Mouse (Mus musculus): ENCODE measurements around the gene Lrrc4b. TPM values are rescaled to one million over a fixed set of nuclear protein-coding genes. Genes with fewer than 3 reads are reported as not detected.

Gene Lrrc4b
- 26.4 and 26.5 TPM in 2 replicates for polyA plus RNA-seq (2014; fragmentation: Nextera tagmentation; extraction: Ambion mirVana)

DNA sequence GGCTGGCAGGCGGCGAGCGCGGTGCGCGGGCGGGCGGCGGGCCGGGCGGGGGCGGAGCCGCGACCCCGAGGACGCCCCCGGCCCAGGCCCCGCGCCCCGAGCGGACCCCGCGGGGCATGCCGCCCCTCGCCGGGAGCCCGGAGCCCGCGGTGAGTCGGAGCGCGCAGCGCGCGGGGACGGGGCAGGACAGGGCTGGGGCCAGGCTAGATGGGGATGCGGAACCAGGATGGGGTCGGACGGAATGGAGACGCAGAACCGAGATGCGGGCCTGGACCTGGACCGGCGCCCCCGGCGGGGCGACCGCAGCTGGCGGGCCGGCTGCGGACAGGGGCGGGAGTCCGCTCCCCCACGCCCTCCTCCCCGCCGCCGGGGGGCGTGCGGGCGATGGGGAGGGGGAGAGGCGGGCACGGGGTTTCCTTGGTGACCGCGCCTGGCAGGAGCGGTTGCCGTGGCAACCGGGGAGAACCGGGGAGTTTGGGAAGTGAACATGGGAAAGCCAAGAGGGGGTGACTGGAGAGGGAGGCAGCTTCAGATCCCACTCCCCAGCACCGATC lies at the start of gene Lrrc4b:
Gene Lrrc4b (plus strand): TSS at position 51 of the 554 bp plus-strand sequence.
- Histone ChIP-seq H3K36me3 (replicated peaks; ENCODE audit: control insufficient read depth, insufficient read depth) (no peaks in the 10 kb centered on the region), H3K27ac (peak within 1 kb of the TSS; percentile 100), H3K4me3 (replicated peaks; ENCODE audit: low read length) (peak within 1 kb of the TSS; percentile 87), H3K9me3 (ENCODE audit: control insufficient read depth, low read length) (no peaks in the 10 kb centered on the region), H3K4me1 (replicated peaks; ENCODE audit: control insufficient read depth, insufficient read depth, low read length) (peaks cover 39% of the 10 kb centered on the region), H3K4me2 (replicated peaks) (peak within 1 kb of the TSS; percentile 86), H3K27me3 (ENCODE audit: control insufficient read depth, insufficient read depth, low read length) (no peaks in the 10 kb centered on the region), H3K9ac (peak within 1 kb of the TSS; percentile 100)
- ATAC-seq (ENCODE audit: low FRiP score): peak; percentile 69
- peak; percentile 85 for DNase-seq (ENCODE audit: low spot score)
- WGBS: 1% methylated on average over 49 of the region's 69 CpGs

GRCm38 (mm10) chr7:44382541-44382940 lies 46.3 kb upstream of the Lrrc4b start:
- peaks cover 7% of the 10 kb centered on the region; the same call in 1 of the 2 replicates for H3K4me1 ChIP-seq (replicated peaks; ENCODE audit: control insufficient read depth, insufficient read depth, low read length)

GRCm38 (mm10) chr7:44383980-44384715 lies 44.7 kb upstream of the Lrrc4b start, which contains the start of gene Syt3:
Syt3 (plus strand) TSS chr7:44384102.
- no peaks in the 10 kb centered on the region for H3K9me3 ChIP-seq (ENCODE audit: control insufficient read depth, low read length)
- under 1% methylated on average over 31 of the region's 33 CpGs for WGBS
- H3K9ac ChIP-seq: peak within 1 kb of the TSS; percentile 83
- H3K27ac ChIP-seq: peak within 1 kb of the TSS; percentile 71
- peak; percentile 82 for DNase-seq (ENCODE audit: low spot score)
- peak within 1 kb of the TSS; percentile 55 for H3K4me3 ChIP-seq (replicated peaks; ENCODE audit: low read length)
- ATAC-seq (ENCODE audit: low FRiP score): peak; percentile 88
- H3K27me3 ChIP-seq (ENCODE audit: control insufficient read depth, insufficient read depth, low read length): no peaks in the 10 kb centered on the region
- H3K4me2 ChIP-seq (replicated peaks): peak within 1 kb of the TSS; percentile 97
- H3K4me1 ChIP-seq (replicated peaks; ENCODE audit: control insufficient read depth, insufficient read depth, low read length): peaks cover 7% of the 10 kb centered on the region; the same call in 1 of the 2 replicates
- no peaks in the 10 kb centered on the region for H3K36me3 ChIP-seq (replicated peaks; ENCODE audit: control insufficient read depth, insufficient read depth)

More at GRCm38 (mm10) chr7:44382541-44382940, 46.3 kb upstream of the Lrrc4b start:
- Histone ChIP-seq H3K9ac (no peak overlapping the region), H3K27ac (peak overlapping the region; percentile 71), H3K4me2 (replicated peaks) (no peak overlapping the region), H3K36me3 (replicated peaks; ENCODE audit: control insufficient read depth, insufficient read depth) (no peaks in the 10 kb centered on the region), H3K9me3 (ENCODE audit: control insufficient read depth, low read length) (no peaks in the 10 kb centered on the region), H3K4me3 (replicated peaks; ENCODE audit: low read length) (no peak overlapping the region), H3K27me3 (ENCODE audit: control insufficient read depth, insufficient read depth, low read length) (no peaks in the 10 kb centered on the region)
- 56% methylated on average over 12 of the region's 12 CpGs for WGBS
- DNase-seq (ENCODE audit: low spot score) (peak; percentile 73), ATAC-seq (ENCODE audit: low FRiP score) (no peak; the same call in 1 of the 2 replicates)

DNA sequence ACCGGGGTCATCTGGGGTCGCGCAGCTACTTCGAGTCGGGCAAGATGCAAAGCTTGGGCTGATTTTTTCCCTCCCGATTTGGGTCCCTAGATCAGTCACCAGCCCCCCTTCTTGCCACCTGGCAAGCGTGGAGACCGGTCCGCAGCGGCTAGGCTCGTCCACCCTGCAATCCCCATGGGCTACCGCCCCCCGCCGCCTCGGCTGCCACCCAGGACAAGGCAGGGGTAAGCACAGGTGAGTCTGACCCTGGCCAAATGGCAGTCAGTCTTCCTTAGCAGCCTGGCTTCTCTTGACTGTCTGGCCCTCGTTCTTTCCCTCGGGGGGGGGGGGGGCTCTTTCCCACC lies 44.1 kb upstream of the Lrrc4b start:
- Histone ChIP-seq H3K9me3 (ENCODE audit: control insufficient read depth, low read length) (no peaks in the 10 kb centered on the region), H3K4me1 (replicated peaks; ENCODE audit: control insufficient read depth, insufficient read depth, low read length) (peaks cover 7% of the 10 kb centered on the region; the same call in 1 of the 2 replicates), H3K27ac (no peak overlapping the region), H3K4me2 (replicated peaks) (peak overlapping the region; percentile 97), H3K36me3 (replicated peaks; ENCODE audit: control insufficient read depth, insufficient read depth) (no peaks in the 10 kb centered on the region), H3K27me3 (ENCODE audit: control insufficient read depth, insufficient read depth, low read length) (no peaks in the 10 kb centered on the region), H3K9ac (peak overlapping the region; percentile 83), H3K4me3 (replicated peaks; ENCODE audit: low read length) (peak overlapping the region; percentile 55)
- DNase-seq (ENCODE audit: low spot score): no peak
- ATAC-seq (ENCODE audit: low FRiP score): peak; percentile 62
- 3% methylated on average over 17 of the region's 17 CpGs for WGBS

DNA sequence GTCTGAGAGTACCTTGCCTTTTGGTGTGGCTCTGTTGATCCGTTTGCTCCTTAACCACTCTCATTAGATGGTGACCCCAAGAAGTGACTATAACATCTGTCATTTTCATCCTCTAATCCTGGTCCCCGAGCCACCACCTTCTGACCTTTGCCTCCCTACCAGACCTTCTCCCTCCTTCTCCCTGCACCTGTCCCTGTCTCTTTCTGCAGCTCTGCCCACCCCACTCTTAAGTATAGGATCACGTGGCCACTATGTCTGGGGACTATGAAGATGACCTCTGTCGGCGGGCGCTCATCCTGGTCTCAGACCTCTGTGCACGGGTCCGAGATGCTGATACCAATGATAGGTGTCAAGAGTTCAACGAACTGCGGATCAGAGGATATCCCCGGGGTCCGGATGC lies 43.1 kb upstream of the Lrrc4b start, which contains the start of gene 1700008O03Rik:
Gene 1700008O03Rik (minus strand): TSS at position 101 of the 400 bp plus-strand sequence.
- WGBS: 79% methylated on average over 12 of the region's 12 CpGs
- H3K4me1 ChIP-seq (replicated peaks; ENCODE audit: control insufficient read depth, insufficient read depth, low read length): peaks cover 7% of the 10 kb centered on the region; the same call in 1 of the 2 replicates
- peak within 1 kb of the TSS; percentile 55 for H3K4me3 ChIP-seq (replicated peaks; ENCODE audit: low read length)
- no peaks in the 10 kb centered on the region for H3K36me3 ChIP-seq (replicated peaks; ENCODE audit: control insufficient read depth, insufficient read depth)
- ATAC-seq (ENCODE audit: low FRiP score): no peak
- DNase-seq (ENCODE audit: low spot score): no peak
- H3K27ac ChIP-seq: no peak within 1 kb of the TSS
- H3K9me3 ChIP-seq (ENCODE audit: control insufficient read depth, low read length): no peaks in the 10 kb centered on the region
- peak within 1 kb of the TSS; percentile 97 for H3K4me2 ChIP-seq (replicated peaks)
- no peaks in the 10 kb centered on the region for H3K27me3 ChIP-seq (ENCODE audit: control insufficient read depth, insufficient read depth, low read length)
- H3K9ac ChIP-seq: peak within 1 kb of the TSS; percentile 83

DNA sequence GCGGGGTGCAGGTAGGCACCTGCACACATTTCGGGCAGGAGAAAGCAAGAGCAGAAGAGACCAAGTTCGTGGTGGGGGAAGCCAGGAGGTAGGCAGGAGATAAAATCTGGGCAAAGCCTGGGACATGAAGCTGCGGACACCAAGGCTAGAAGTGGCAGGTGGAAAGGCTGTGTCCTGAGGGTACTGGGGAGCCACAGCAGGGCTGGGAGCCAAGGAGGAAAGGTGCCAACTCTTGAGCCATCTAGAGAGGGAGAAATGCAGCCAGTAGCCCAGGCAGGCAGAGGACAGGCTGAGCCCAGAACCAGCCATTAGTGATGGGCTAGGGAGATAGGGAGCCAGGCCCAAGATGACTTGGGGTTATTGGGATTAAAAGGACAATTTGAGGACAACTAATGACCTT lies 37.0 kb upstream of the Lrrc4b start:
- no peaks in the 10 kb centered on the region for H3K36me3 ChIP-seq (replicated peaks; ENCODE audit: control insufficient read depth, insufficient read depth)
- no peak overlapping the region for H3K4me3 ChIP-seq (replicated peaks; ENCODE audit: low read length)
- no peaks in the 10 kb centered on the region for H3K27me3 ChIP-seq (ENCODE audit: control insufficient read depth, insufficient read depth, low read length)
- WGBS: 81% methylated on average over 4 of the region's 4 CpGs
- no peak overlapping the region for H3K4me2 ChIP-seq (replicated peaks)
- H3K9me3 ChIP-seq (ENCODE audit: control insufficient read depth, low read length): no peaks in the 10 kb centered on the region
- no peak overlapping the region for H3K27ac ChIP-seq
- H3K4me1 ChIP-seq (replicated peaks; ENCODE audit: control insufficient read depth, insufficient read depth, low read length): no peaks in the 10 kb centered on the region
- H3K9ac ChIP-seq: no peak overlapping the region
- no peak for DNase-seq (ENCODE audit: low spot score)
- ATAC-seq (ENCODE audit: low FRiP score): no peak

GRCm38 (mm10) chr7:44392341-44392740 lies 36.5 kb upstream of the Lrrc4b start:
- no peak overlapping the region for H3K4me2 ChIP-seq (replicated peaks)

GRCm38 (mm10) chr7:44393284-44393683 lies 35.5 kb upstream of the Lrrc4b start:
- Histone ChIP-seq H3K9ac (no peak overlapping the region), H3K27ac (no peak overlapping the region), H3K27me3 (ENCODE audit: control insufficient read depth, insufficient read depth, low read length) (no peaks in the 10 kb centered on the region), H3K36me3 (replicated peaks; ENCODE audit: control insufficient read depth, insufficient read depth) (no peaks in the 10 kb centered on the region), H3K9me3 (ENCODE audit: control insufficient read depth, low read length) (no peaks in the 10 kb centered on the region), H3K4me3 (replicated peaks; ENCODE audit: low read length) (no peak overlapping the region), H3K4me1 (replicated peaks; ENCODE audit: control insufficient read depth, insufficient read depth, low read length) (no peaks in the 10 kb centered on the region), H3K4me2 (replicated peaks) (no peak overlapping the region)
- DNase-seq (ENCODE audit: low spot score): no peak
- no peak for ATAC-seq (ENCODE audit: low FRiP score)
- 94% methylated on average over 17 of the region's 17 CpGs for WGBS

More at GRCm38 (mm10) chr7:44392341-44392740, 36.5 kb upstream of the Lrrc4b start:
- H3K4me1 ChIP-seq (replicated peaks; ENCODE audit: control insufficient read depth, insufficient read depth, low read length): no peaks in the 10 kb centered on the region
- H3K9me3 ChIP-seq (ENCODE audit: control insufficient read depth, low read length): no peaks in the 10 kb centered on the region
- no peak overlapping the region for H3K4me3 ChIP-seq (replicated peaks; ENCODE audit: low read length)
- H3K27me3 ChIP-seq (ENCODE audit: control insufficient read depth, insufficient read depth, low read length): no peaks in the 10 kb centered on the region
- no peaks in the 10 kb centered on the region for H3K36me3 ChIP-seq (replicated peaks; ENCODE audit: control insufficient read depth, insufficient read depth)
- WGBS: 86% methylated on average over 14 of the region's 14 CpGs
- DNase-seq (ENCODE audit: low spot score) (no peak), ATAC-seq (ENCODE audit: low FRiP score) (no peak)
- no peak overlapping the region for H3K27ac ChIP-seq
- H3K9ac ChIP-seq: no peak overlapping the region

- no peak overlapping the region for H3K4me3 ChIP-seq (replicated peaks; ENCODE audit: low read length)
- WGBS: 21% methylated on average over 3 of the region's 3 CpGs
- no peaks in the 10 kb centered on the region for H3K27me3 ChIP-seq (ENCODE audit: control insufficient read depth, insufficient read depth, low read length)
- DNase-seq (ENCODE audit: low spot score) (peak; percentile 68), ATAC-seq (ENCODE audit: low FRiP score) (peak; percentile 54)
- no peaks in the 10 kb centered on the region for H3K4me1 ChIP-seq (replicated peaks; ENCODE audit: control insufficient read depth, insufficient read depth, low read length)
- H3K36me3 ChIP-seq (replicated peaks; ENCODE audit: control insufficient read depth, insufficient read depth): no peaks in the 10 kb centered on the region
- H3K9me3 ChIP-seq (ENCODE audit: control insufficient read depth, low read length): no peaks in the 10 kb centered on the region
- H3K27ac ChIP-seq: no peak overlapping the region
- H3K4me2 ChIP-seq (replicated peaks): no peak overlapping the region
- 0 out of 2 replicates have a peak overlapping the region, but pooled peaks have one; percentile 4 for H3K9ac ChIP-seq
Measured at GRCm38 (mm10) chr7:44398570-44398969, 30.2 kb upstream of the Lrrc4b start.

Measured in hindbrain, embryonic 14.5 days (tissue).